Mouse (Mus musculus) liver, embryonic 13.5 days (tissue): ENCODE data around the gene Rybp. TPM values are rescaled to one million over a fixed set of nuclear protein-coding genes. Genes with fewer than 3 reads are reported as not detected.

ENCODE experiments used
- ATAC-seq: fragments of 200-750 bp; cut with Nextera tagmentation; 2 replicates; pipeline ENCODE4 v1.8.0; 2017; ENCODE audit warnings: low read depth, mild to moderate bottlenecking, moderate number of reproducible peaks, moderate library complexity
- DNase-seq: peaks from one replicate; pipeline ENCODE4 v3.0.0; 2022
- H3K27ac ChIP-seq: fragments of 300-500 bp; sonication (generic); 2 replicates; pipeline ENCODE4 v1.5.1; 2015; ENCODE audit warnings: moderate library complexity, mild to moderate bottlenecking, inconsistent platforms
- H3K27me3 ChIP-seq: fragments of 300-500 bp; sonication (generic); 2 replicates; pipeline ENCODE4 v1.6.1; 2015; ENCODE audit warnings: mild to moderate bottlenecking, inconsistent platforms
- H3K36me3 ChIP-seq: fragments of 300-500 bp; sonication (generic); 2 replicates; pipeline ENCODE4 v1.6.1; 2015; ENCODE audit warnings: mild to moderate bottlenecking, inconsistent platforms
- H3K4me1 ChIP-seq: fragments of 300-500 bp; sonication (generic); replicated peaks from 2 replicates; pipeline ENCODE4 v1.6.1; 2015; ENCODE audit warnings: inconsistent platforms
- H3K4me2 ChIP-seq: fragments of 300-500 bp; sonication (generic); 2 replicates; pipeline ENCODE4 v1.6.1; 2015; ENCODE audit warnings: inconsistent platforms, mild to moderate bottlenecking, moderate library complexity
- H3K4me3 ChIP-seq: fragments of 300-500 bp; sonication (generic); replicated peaks from 2 replicates; pipeline ENCODE4 v1.5.1; 2015; ENCODE audit warnings: mild to moderate bottlenecking, inconsistent platforms
- H3K9ac ChIP-seq: fragments of 300-500 bp; sonication (generic); 2 replicates; pipeline ENCODE4 v1.6.1; 2015; ENCODE audit warnings: mild to moderate bottlenecking, inconsistent platforms
- H3K9me3 ChIP-seq: fragments of 300-500 bp; sonication (generic); replicated peaks from 2 replicates; pipeline ENCODE4 v1.6.1; 2016; ENCODE audit warnings: inconsistent platforms
- WGBS: fragments of 180-500 bp; shearing (Covaris S2); methylation state at CpG from one replicate; pipeline ENCODE4 v1.1.7; 2015; ENCODE audit not compliant: insufficient replicate concordance; 5-methylcytosine and 5-hydroxymethylcytosine counted together
- polyA plus RNA-seq: library from polyadenylated mRNA; unstranded; fragments of >200 nt; fragmentation: Nextera tagmentation; extraction: Ambion mirVana; gene quantifications from 2 replicates; pipeline ENCODE4 v1.2.1, GENCODE M21; 2015

The Rybp gene
- polyA plus RNA-seq, 1 experiment from 2014 or later = 4.9 TPM

- H3K9me3 ChIP-seq = no peaks in the 10 kb centered on the region
- H3K27ac ChIP-seq = no peak overlapping the region
- no peak overlapping the region for H3K4me3 ChIP-seq
- no peaks in the 10 kb centered on the region for H3K36me3 ChIP-seq
- no peak overlapping the region for H3K4me2 ChIP-seq
- ATAC-seq (peak; percentile 88), DNase-seq (peak; percentile 26)
- H3K4me1 ChIP-seq = peaks cover 29% of the 10 kb centered on the region
- no peak overlapping the region for H3K9ac ChIP-seq
- 31% methylated on average over 7 of the region's 7 CpGs for whole genome bisulfite sequencing
- no peaks in the 10 kb centered on the region for H3K27me3 ChIP-seq
These were observed 98.2 kb downstream of the Rybp start for GRCm38 (mm10) chr6:100188883-100189743.

GRCm38 (mm10) chr6:100187821-100188220, 99.5 kb downstream of the Rybp start:
- Histone ChIP-seq H3K9ac (no peak overlapping the region), H3K9me3 (no peaks in the 10 kb centered on the region), H3K4me1 (peaks cover 29% of the 10 kb centered on the region), H3K36me3 (no peaks in the 10 kb centered on the region), H3K27ac (no peak overlapping the region), H3K4me2 (no peak overlapping the region), H3K27me3 (no peaks in the 10 kb centered on the region), H3K4me3 (no peak overlapping the region)
- WGBS = 26% methylated on average over 6 of the region's 6 CpGs
- DNase-seq (no peak), ATAC-seq (no peak)

- ATAC-seq = no peak
- DNase-seq = no peak
These were observed 100.5 kb downstream of the Rybp start for GRCm38 (mm10) chr6:100186789-100187188.

GRCm38 (mm10) chr6:100185524-100185923, 101.8 kb downstream of the Rybp start:
- Histone ChIP-seq H3K27ac (no peak overlapping the region), H3K9ac (no peak overlapping the region), H3K4me2 (no peak overlapping the region), H3K4me3 (no peak overlapping the region), H3K9me3 (no peaks in the 10 kb centered on the region), H3K4me1 (peaks cover 31% of the 10 kb centered on the region), H3K27me3 (no peaks in the 10 kb centered on the region), H3K36me3 (no peaks in the 10 kb centered on the region)
- WGBS = 11% methylated on average over 1 of the region's 1 CpGs
- DNase-seq = no peak
- ATAC-seq = no peak

More at GRCm38 (mm10) chr6:100186789-100187188, 100.5 kb downstream of the Rybp start:
- WGBS = 69% methylated on average over 11 of the region's 11 CpGs
- H3K4me2 ChIP-seq = no peak overlapping the region
- H3K27me3 ChIP-seq = no peaks in the 10 kb centered on the region
- H3K36me3 ChIP-seq = no peaks in the 10 kb centered on the region
- no peak overlapping the region for H3K9ac ChIP-seq
- H3K4me1 ChIP-seq = peaks cover 29% of the 10 kb centered on the region
- H3K9me3 ChIP-seq = no peaks in the 10 kb centered on the region
- no peak overlapping the region for H3K4me3 ChIP-seq
- no peak overlapping the region for H3K27ac ChIP-seq

GRCm38 (mm10) chr6:100183344-100183743, 103.9 kb downstream of the Rybp start:
- peaks cover 35% of the 10 kb centered on the region for H3K4me1 ChIP-seq
- no peak overlapping the region for H3K27ac ChIP-seq
- WGBS = 62% methylated on average over 3 of the region's 3 CpGs
- no peaks in the 10 kb centered on the region for H3K9me3 ChIP-seq
- no peaks in the 10 kb centered on the region for H3K27me3 ChIP-seq
- H3K4me2 ChIP-seq = no peak overlapping the region
- H3K9ac ChIP-seq = no peak overlapping the region
- H3K36me3 ChIP-seq = no peaks in the 10 kb centered on the region
- DNase-seq (no peak), ATAC-seq (no peak)
- no peak overlapping the region for H3K4me3 ChIP-seq

- 57% methylated on average over 4 of the region's 4 CpGs for WGBS
- Histone ChIP-seq H3K4me2 (no peak overlapping the region), H3K36me3 (no peaks in the 10 kb centered on the region), H3K9me3 (no peaks in the 10 kb centered on the region), H3K4me1 (peaks cover 28% of the 10 kb centered on the region), H3K4me3 (no peak overlapping the region), H3K9ac (no peak overlapping the region), H3K27me3 (no peaks in the 10 kb centered on the region), H3K27ac (no peak overlapping the region)
- ATAC-seq (no peak), DNase-seq (no peak)
These were observed 106.4 kb downstream of the Rybp start for GRCm38 (mm10) chr6:100180883-100181262.

GRCm38 (mm10) chr6:100180213-100180882, 106.9 kb downstream of the Rybp start:
- Histone ChIP-seq H3K27ac (no peak overlapping the region), H3K9ac (no peak overlapping the region), H3K4me3 (no peak overlapping the region), H3K36me3 (no peaks in the 10 kb centered on the region), H3K4me2 (no peak overlapping the region), H3K27me3 (no peaks in the 10 kb centered on the region), H3K4me1 (peaks cover 28% of the 10 kb centered on the region), H3K9me3 (no peaks in the 10 kb centered on the region)
- no peak for DNase-seq
- 57% methylated on average over 4 of the region's 4 CpGs for WGBS
- 0 out of 2 replicates have a peak, but pooled peaks have one; percentile 13 for ATAC-seq

GRCm38 (mm10) chr6:100178830-100179229, 108.5 kb downstream of the Rybp start:
- Histone ChIP-seq H3K4me1 (peaks cover 28% of the 10 kb centered on the region), H3K9ac (no peak overlapping the region), H3K4me3 (no peak overlapping the region), H3K27ac (no peak overlapping the region), H3K4me2 (no peak overlapping the region), H3K9me3 (no peaks in the 10 kb centered on the region), H3K27me3 (no peaks in the 10 kb centered on the region), H3K36me3 (no peaks in the 10 kb centered on the region)
- 9% methylated on average over 3 of the region's 3 CpGs for WGBS
- peak; percentile 28 for DNase-seq
- peak; percentile 81 for ATAC-seq
